Mouse (Mus musculus): ENCODE measurements around the gene Cbfa2t3.

Cbfa2t3 gene

DNA sequence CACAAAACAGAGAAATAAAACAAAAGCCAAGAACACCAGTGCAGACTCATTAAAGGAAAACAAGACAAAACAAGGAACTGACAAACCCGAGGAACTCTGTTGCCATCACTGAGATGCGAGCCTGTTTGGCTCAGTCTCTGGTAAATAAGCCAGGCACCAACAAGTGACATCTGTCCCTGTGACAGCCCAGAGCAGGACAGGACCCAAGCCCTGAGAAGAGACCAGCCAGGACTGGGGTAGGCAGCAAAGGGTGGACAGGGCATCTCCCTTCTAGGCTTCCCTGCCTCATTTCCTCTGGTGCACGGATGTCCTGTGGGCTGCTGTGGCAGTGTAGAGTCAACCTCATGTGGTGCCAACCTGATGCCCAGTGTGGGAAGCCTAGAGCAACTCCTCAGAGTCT lies 35.8 kb downstream of the Cbfa2t3 start:
- no peak for DNase-seq

DNA sequence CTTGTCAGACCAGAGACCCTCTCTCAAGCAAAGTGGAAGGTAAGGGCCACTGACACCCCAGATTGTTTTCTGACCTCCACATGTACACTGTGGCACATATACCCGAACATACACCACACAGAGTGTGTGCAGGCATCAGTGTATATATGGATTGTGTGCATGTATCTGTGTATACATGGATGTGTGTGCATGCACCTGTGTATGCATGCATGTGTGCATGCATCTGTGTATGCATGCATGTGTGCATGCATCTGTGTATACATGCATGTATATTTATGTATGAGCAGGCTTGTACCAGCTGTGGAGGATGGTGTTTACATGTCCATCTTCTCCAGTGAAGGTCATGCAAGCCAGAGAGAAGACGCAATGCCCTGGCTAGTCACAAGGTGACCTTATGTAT lies 37.0 kb downstream of the Cbfa2t3 start:
- no peak for DNase-seq

DNA sequence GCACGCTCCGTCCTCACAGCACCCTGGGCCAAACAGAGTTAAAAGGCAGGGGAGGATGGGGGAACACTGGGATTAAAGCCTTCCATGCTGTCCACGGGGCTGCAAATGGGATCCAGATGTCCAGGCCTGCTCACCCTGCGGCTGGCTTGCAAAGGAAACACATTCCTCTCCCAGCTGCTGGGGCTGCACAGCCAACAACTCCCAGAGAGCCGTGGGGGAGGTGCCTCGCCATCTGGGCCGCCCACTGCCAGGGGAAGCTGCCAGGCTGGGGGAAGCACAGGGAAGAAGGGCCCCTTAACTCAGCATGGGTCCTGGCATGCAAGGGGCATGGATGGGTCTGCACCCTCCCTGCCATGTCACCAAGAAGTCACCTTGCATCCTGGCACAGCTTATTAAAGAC lies 37.8 kb downstream of the Cbfa2t3 start:
- peak; percentile 50 to 51 for DNase-seq

DNA sequence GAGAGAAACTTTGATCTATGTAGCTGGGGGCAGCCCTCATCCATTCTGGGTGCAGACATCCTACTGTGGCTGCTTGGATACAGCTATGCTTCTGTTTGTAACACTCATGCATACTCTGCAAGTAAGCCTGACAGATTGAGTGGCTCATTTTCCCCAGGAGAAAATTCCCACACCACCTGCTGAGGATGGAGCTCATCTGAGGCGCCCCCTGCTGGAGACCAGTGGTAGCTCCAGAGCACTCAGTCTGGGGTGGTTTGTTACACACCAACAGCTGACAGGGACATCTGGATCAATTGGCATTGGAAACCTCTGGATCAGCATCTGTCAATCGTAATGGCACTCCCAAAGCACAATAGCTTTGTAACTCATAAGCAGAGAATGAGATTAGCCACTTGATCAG lies 38.9 kb downstream of the Cbfa2t3 start:
- no peak for DNase-seq

DNA sequence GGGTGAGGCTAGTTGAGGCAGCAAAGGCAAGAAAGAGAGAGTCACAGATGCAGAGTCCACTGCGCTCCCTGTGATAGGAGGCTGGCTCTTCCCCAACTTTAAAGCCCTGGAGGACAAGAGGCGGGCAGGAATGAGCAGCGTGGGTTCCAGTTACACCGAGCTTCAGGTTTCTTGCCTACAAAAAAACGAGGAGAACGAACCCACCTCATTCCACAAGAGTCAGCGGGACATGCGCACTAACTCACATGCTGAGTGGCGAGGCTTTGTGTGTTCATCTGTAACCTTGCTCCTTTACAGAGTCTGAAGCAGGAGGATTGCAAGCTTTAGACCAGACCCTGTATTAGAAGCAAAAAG lies 40.1 kb downstream of the Cbfa2t3 start:
- no peak for DNase-seq

DNA sequence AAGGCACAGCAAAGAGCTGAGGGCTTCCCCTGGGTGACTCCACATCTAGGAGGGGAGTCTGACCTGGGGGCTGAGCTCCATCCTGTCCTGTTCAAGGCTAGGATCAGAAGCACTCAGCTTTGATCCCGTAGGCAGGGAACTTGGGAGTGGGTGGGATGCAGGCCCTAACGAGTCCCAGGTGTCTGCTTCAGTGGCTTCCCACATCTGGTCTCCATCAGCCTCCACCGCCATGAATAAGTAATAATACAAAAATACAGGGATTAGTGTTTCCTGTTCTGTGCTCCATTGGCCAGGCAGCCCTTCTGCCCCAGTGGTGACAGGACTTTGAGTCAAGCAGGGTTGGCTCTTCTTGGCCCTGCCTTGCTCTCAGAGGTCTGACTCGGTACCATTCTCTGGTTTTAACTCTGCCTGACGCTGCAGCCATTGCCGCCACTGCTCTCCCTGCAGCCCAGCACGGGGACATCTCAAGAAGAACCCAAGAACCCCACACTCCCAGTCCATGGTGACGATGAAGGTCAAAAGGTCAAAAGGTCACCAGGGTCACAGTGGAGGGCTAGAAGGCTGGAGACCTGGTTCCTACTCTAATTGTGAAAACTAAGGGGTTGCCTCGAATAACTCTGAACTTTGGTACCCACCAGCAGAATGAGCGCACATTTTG lies 40.6 kb downstream of the Cbfa2t3 start:
- DNase-seq = no peak

DNA sequence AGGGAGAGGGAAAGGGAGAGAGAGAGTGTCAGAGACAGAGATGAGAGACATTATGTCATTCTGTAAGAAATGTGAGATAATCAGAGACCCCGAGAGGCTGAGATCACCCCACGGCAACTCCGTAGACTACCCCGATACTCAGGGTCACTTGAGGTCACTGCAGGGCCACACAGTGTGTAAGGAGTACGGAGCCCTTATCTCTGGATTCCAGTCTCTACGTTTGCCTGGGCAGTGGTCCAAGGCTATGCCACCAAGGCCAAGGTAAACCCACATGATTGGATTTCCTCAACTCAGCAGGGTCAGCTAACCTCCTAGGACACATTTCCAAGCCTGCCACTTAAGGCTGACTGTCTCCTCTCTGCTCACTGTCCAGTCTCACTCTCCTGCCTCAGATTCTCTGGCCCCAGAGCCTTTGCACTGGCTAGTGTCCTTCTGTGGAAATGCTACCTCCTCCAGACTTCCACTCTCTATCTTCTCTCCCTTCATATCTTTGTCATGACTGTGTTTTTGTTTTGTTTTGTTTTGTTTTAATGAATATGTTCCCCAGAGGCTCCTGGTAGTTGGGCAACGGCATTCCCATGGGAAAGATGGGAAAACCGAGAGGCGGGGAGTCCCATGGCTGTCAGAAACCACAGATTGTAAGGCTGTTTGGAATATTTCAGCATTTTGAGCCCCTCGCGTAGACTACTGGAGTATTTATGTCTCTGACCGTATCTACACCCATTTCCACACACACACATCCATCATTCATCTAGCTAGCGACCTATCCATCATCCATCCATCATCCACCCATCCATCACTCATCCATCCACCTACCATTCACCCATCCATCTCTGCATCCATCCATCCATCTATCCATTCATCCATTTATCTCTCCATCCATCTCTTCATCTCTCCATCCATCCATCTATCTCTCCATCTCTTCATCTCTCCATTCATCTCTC lies 42.6 kb downstream of the Cbfa2t3 start:
- DNase-seq = peak in 1 of 2 experiments; percentile 38

DNA sequence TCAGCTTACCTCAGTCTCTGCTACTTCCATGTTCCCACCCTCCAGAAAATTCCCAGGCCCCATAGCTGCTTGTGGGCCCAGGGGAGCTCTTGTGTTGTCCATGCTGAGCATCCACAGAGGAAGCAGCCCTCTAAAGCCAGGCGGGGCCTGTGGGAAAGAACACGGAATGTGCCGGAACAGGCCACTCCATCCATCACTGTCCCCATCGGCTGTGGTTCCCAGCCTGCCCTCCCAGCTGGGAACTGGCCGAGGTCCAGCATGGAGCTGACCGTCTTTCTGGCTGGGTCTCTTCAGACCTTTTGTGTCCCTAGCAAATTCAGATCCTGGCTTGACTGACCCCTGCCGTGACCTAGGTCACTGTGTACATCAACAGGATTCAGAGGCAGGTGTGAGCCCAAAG lies 44.1 kb downstream of the Cbfa2t3 start:
- DNase-seq = peak; percentile 47 to 53

DNA sequence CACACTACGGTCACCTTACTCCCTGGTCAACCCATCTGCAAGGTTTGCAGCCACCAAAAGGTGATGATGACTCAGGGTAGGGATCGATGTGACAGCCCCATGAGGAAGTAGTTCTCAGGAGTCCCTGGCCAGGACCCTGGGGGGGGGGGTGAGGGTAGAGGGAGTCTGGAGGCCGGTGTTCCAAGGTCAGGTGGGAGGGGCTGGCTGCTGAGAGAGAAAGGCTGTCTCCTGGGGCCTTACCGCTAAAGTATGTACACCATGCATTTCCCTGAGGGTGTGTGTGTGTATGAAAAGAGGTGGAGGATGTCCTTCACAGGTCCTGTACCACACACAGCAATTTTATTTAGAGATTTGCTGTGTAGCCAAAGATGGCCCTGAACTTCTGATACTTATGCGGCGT lies 46.3 kb downstream of the Cbfa2t3 start:
- no peak for DNase-seq

DNA sequence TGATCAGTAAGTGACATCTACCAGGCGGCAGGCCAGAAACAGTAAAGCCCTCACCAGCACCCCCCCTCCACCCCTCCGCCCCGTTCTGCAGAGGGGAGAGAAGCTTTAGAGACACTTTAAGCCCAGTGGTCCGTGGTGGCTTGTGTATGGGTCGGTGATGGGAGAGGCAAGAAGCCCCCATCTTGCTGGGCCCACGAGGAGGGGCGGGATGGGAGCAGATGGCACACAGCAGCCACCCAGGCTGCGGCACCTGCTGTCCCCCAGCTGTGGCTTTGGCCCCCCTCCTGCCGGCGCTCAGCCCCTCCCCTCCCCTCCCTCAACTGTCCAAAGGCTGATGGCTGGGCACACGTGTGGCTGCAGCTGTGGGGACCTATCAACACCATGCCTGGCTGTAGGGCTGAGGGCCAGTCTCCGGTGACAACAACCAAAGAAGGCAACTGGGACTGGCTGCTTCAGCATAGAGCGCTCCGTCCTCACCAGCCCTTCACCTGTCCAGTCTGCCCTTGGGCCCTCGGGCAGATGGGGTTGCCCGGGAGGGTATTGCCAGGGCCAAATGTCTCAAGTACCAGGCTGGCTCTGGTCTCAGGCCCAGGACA lies 47.5 kb downstream of the Cbfa2t3 start:
- DNase-seq = no peak

DNA sequence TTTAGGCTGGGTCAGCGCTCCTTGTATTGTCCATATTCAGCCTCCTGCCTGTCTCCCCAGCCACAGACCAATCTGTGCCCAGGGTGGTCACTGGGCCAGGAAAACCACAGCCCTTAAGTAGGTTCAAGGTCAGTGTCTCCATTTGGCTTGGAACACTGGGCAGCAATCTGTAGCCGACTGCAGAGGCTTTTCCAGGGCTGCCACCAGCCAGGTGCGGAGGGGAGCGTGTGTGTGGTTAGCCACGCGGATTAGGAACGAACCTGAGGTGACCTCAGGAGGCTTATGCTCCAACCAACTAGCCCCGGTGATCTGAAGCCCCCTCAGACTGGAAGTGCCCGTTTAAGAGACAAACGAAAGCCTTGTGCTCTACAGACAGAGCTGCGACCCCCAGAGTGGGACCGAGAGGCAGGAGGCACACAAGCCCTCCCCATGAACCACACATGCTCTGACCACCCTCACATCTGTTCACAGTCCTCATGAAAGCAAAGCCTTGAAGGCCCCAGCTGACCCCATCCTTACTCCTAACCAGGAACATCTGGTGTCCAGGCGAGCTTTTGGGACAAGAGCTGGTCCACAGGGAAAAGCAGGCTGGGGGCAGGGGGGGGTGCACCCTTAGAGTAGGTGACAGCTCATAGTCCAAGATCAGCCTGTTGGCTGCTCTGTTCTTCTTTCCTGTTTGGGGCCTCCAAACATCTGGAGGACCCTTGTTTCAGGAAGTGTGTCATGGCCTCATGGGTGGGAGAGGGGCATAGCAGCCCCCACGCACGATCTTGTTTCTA lies 50.5 kb downstream of the Cbfa2t3 start:
- DNase-seq = no peak

DNA sequence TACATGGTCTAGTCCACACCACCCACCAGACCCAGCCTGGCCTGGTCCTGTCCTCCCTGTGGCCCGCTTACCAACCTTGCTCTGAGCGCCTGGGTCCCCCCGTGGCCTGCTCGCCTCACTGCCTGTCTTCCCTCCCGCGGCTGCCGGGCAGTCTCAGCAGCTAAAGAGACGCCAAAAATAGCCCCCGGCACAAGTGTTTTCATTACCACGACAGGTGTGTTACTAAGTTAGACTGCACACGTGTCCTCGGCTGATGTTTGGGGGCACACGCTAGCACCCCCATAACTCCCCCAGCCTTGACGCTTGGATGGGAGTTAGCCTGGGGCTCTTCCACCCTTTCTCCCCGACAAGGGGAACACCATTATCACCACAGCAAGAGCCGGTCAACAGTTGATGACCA lies 52.6 kb downstream of the Cbfa2t3 start:
- no peak for DNase-seq

DNA sequence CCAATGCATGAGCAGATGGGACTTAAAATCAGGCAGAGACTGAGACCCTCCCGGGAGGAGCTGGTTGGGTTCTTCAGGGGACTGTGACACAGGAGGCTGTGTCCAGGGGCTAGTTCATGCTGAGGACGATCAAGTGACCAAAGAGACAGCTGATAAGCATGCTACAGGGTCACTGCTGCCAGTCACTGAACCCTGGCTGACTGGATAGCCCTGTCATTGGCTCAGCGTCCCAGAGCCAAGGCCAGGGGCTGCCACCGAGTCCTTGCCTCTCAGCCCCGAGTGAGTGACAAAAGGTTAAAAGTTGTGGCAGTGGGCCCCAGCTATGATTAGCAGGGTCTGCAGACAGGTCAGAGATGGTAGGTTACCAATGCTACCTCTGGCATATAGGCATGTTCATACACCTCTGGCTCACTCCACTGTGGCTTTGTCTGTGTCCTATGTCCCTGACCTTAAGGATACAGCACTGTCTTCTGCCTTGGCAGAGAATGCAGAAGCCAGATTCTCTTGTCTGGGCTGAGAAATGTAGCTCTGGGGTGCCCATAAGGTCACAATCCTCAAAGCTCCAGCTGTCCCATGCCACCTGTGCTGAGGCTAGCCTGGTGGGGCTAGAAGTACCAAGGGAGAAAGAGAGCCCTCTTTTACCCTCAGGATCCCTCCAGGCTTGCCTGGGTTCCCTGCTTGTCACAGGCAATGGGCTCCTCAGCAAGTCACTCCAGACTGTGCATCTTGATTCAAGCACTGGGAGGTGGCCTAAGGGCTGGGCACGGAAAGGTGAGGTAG lies 54.5 kb downstream of the Cbfa2t3 start:
- DNase-seq = no peak

DNA sequence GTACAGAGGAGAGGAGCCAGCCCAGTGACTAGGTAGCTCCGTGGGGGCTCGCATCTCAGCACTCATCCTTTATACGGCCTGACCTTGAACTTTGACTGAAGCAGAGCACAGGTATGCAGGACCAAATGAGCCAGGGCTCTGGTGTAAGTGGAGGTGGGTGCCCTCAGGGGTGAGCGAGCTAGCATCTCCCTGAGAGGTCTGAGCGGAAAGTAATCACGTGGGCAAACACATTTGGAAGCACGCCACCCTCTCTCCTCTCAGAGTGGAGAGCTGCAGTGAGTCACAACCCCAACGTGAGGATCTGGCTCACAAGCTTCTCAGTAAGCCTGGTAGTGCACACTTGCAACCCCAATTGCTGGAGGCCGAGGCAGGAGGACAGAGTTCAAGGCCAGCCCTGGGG lies 56.8 kb downstream of the Cbfa2t3 start:
- DNase-seq = peak; percentile 57 to 65

DNA sequence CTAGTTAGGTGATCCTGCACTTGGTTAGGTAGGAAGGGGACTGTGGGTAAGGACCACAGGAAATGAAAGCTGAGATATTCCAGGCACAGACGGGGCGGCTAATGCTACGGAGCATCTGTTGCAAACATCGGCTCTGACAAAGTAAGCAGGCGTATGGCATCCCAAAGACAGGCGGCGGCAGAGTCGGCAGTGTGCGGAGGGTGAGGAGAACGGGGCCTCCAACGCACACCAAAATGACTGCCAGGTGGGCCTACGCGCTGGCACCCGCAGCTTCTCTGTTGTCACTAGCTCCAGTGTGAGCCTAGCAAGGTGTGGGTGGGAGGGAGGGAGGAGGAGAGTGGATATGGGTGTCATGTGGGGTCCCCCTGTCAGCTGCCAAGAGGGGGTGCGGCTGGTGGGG lies 57.5 kb downstream of the Cbfa2t3 start:
- no peak for DNase-seq

DNA sequence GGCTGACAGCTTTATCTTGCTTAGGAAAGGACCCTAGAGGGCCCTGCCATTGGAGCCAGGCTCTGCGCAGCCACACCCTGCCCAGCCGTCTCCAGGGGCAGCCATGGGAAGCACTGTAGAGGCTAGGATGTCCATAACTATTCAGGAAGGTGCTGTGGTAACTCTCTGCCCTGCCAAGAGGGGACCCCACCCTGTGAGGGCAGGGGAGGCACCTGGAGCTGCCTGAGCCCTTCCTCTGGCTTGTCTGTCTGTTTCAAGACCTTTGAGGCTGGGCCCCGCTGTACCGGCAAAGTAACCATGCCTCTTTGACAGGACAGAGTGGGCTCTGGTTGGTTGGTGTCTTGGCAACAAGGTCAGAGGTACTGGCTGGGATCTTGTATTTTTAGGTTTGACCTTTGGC lies 58.1 kb downstream of the Cbfa2t3 start:
- no peak for DNase-seq

DNA sequence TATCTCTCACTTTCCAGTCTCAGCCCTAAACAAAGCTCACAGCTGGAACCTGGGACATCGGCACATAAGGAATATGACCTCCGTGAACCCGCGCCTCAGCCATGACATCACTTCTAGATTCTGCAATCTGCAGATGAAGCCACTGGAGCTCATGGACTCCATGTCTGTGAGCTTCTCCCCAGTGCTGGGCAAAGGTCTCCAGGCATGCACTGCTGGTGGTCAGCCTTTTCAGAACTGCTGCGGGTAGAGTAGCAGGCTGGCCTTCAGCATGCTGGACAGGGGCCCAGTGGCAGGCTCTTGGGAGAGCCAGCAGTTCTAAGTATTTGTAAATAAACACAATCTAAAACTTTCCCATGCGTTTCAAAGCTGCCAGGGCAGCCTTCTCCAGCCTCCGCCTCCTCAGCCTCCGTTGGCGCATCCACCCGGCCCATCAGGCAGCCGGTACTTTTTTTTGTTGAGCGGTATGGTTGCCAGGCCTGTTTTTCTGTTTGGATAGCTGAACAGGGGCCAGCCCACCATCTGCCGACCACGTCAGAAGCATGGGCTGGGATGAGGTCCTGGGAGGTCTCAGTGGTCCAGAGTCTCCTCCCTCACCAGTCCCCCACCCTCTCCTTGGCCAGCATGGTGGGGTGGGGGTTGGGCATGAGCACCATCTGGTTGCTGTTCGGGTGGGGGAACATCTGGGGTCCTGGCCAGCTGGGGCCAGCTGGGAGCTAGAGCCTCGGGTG lies 59.2 kb downstream of the Cbfa2t3 start:
- peak; percentile 67 to 69 for DNase-seq

DNA sequence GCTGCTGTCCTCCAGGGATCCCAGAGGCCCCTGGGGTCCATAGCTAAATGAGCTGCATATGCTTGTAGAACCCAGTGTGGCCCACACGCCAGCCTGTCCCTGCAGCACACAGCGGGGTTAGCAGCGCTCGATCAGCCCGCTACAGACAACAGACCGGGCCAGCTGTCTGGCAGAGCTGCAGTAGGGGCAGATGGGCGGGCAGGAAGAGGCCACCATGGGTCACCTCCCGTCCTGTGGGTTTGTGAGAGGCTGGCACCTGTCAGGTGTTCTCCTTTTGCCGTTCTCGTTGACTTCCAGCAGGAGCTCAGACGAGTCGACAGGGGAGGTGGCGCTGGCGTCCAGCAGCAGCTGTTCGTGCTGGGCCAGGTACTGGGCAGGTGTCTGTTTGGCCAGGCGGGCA lies 60.3 kb downstream of the Cbfa2t3 start:
- peak; percentile 56 to 62 for DNase-seq

DNA sequence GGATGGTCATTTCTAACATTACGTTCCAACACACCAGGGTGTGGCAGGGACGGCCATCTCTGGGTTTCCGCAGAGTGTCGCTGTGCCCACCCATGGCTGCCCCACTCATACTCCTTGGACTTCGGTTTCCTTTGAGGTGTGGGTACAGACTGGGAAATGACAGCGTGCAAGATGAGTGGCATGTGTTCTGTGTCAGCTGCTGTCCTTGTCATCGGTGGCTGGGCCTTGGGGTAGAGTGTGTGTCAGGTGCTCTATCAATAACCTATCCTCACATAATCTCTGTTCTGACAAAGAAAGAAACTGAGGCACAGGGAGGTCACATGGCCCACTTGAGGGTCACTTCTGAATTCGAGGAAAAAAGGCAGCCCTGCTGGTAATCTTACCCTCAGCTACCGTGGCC lies 61.7 kb downstream of the Cbfa2t3 start:
- no peak for DNase-seq

DNA sequence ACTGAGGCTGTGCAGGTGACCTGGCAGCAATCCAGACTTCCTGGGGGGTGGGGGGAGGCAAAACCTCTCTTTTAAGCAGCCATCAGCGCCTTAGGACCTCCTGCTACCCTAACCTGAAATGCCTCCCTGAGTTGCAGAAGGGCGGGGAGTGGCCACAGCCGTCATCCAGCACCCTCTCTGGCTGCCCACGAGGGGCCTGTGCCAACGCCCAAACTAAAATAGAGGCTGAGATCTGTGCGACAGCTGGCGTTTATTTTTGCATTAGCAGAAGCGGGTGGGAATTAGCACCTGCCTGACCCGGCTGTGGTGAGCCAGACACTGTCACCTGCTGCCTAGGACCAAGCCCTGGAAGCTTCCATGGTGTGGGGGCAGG lies 62.1 kb downstream of the Cbfa2t3 start:
- no peak for DNase-seq

DNA sequence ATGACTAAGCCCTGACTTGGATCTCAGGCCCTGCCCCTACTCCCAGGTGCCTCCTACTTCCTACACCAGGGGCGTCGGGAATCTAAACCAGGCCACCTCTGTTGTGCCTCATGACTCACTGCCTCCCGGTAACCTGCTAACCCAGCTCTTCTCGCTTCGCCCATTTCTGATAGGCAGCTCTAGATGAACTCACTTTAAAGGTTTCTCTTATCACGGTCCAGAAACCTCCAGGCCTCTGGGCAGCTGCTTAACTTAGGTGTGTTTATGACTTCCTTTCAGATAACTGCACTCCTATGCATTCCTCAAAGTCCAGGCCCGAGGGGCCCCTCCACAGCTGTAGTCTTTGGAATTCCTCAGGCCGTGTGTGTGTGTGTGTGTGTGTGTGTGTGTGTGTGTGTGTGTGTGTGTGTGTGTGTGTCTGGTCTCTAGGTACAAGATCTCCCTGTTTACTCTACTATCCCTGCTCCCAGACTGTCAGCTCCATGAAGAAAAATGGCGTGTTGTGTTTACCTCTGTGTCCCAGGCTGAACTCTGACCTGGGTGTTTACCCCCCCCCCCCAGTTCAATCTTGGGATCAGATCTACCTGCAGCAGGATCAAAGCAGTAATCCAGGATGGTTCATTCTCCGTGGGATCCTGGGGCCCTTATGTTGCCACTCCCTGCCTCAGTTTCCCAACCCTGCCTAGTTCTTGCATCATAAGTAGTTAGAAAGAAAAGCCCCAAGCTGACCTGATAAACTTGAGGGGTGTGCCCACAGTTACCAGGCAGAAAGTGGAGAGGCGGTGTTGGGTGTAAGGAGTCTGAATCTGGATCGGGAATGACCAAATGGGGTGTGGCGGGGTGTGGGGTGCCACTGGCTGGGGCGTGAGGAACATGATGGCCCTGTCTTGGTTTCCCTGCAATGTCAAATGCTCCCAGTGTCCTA lies 62.8 kb downstream of the Cbfa2t3 start:
- DNase-seq = no peak
